Mouse (Mus musculus): ENCODE data around the gene Hgfac. TPM values are rescaled to one million over a fixed set of nuclear protein-coding genes. Genes with fewer than 3 reads are reported as not detected.
A peak's percentile ranks its signal among the peaks of the same experiment; 100 is the strongest.

The Hgfac gene
- polyA plus RNA-seq, 1 experiment: 9.1 TPM

DNA sequence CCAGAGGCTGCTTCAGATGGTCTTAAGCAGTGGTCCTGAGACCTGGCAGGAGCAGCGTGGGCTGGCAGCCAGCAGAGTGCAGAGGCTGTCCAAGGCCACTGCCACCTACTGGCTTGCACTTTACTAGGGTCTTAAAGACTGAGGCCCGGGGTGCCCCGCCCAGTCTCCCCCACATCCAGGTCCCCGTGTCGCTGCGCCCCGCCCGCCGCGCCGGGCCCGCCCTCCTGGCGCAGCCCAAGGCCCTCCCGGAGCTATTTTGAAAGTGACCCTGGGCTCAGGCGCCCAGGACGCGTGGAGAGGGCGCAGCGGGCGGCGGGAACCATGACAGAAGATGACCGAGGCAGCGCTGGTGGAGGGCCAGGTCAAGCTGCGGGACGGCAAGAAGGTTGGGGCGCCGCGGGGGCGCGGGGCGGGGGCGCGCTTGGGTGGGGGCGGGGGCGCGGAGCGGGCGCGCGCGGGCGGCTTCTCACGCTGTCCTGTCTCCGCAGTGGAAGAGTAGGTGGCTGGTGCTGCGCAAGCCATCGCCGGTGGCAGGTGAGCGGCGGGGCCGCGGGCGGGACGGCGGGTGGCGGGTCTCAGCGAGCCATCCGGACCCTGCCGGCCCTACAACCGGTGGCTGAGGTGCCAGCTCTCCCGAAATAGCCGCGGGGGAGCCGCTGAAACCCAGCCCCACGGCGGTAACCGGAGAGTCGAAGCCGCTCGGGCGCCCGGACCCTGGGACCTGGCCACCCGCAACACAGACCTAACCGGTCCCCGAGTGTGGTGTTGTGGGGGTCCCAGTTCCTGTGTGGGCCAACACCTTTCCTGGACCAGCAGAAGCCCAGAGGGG lies 15.5 kb downstream of the Hgfac start, which contains the start of gene Dok7:
Dok7 (plus strand) TSS at position 163 of the 829 bp plus-strand sequence.
- no peak for TF ChIP-seq POLR2A (IDR thresholded peaks at IDR 0.05; ENCODE audit: low read depth, low read length)
- no peak for TF ChIP-seq CTCF (IDR thresholded peaks at IDR 0.05; ENCODE audit: extremely low read depth, insufficient read depth, insufficient read length, insufficient replicate concordance)
- no peak for DNase-seq (ENCODE audit: low read depth in 1 of 2, low spot score in 2 of 2)
- H3K4me1 ChIP-seq (ENCODE audit: control insufficient read depth, insufficient read depth, insufficient read length): no peaks in the 10 kb centered on the region
- H3K27ac ChIP-seq (ENCODE audit: insufficient read depth, low read length): no peak within 1 kb of the TSS
- H3K36me3 ChIP-seq (ENCODE audit: control insufficient read depth, insufficient read depth, low read length): no peaks in the 10 kb centered on the region
- WGBS: 2% methylated on average over 51 of the region's 74 CpGs
- H3K4me3 ChIP-seq (ENCODE audit: extremely low read depth, insufficient read depth, insufficient read length): peak within 1 kb of the TSS; percentile 27; the same call in 1 of the 2 replicates
- peaks cover 4% of the 10 kb centered on the region for H3K27me3 ChIP-seq (ENCODE audit: control insufficient read depth, insufficient read depth, low read length)

DNA sequence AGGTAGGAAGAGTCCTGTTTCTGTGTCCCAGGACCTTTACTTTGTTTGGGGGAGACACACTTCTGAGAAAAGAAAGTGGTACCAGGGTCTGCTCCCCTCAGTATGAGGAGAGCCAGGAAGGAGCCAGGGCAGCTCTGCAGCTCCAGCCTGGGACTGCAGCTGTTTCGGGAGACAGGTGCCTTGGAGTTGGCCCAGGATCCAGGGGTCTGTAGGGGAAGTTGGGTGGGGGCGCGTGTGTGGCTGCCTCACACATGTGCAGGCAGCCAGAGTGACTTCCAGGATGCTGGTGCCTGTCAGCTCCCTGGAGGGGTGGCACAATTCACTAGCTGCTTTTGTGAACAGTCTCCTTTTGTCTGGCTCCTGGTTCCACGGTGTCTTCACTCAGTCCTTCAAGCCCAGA lies 16.3 kb downstream of the Hgfac start:
- Histone ChIP-seq H3K27me3 (ENCODE audit: control insufficient read depth, insufficient read depth, low read length) (peaks cover 4% of the 10 kb centered on the region), H3K4me3 (ENCODE audit: extremely low read depth, insufficient read depth, insufficient read length) (no peak overlapping the region), H3K27ac (ENCODE audit: insufficient read depth, low read length) (no peak overlapping the region), H3K36me3 (ENCODE audit: control insufficient read depth, insufficient read depth, low read length) (no peaks in the 10 kb centered on the region), H3K4me1 (ENCODE audit: control insufficient read depth, insufficient read depth, insufficient read length) (no peaks in the 10 kb centered on the region)
- WGBS: 12% methylated on average over 4 of the region's 4 CpGs
- no peak for TF ChIP-seq CTCF (IDR thresholded peaks at IDR 0.05; ENCODE audit: extremely low read depth, insufficient read depth, insufficient read length, insufficient replicate concordance)
- TF ChIP-seq POLR2A (IDR thresholded peaks at IDR 0.05; ENCODE audit: low read depth, low read length): no peak
- DNase-seq (ENCODE audit: low read depth in 1 of 2, low spot score in 2 of 2): no peak

DNA sequence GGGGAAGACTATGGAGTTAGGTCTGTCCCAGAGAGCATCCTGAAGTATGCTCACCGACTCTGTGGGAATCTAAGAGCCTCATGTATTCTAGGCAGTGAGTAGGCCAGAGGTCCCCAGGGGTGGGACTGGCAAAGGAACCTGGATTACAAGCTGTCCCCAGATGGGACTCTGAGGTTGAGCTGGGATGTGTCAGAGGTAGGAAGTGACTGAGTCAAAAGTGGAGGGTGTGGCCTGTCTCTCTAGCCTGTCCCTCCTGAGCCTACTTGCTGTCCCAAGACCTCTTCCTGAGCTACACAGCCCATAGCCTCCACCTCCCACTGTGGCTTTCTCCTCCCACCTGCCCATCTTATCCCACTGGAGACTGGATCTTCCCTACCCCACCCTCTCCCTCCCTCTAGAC lies 16.9 kb downstream of the Hgfac start:
- DNase-seq (ENCODE audit: low read depth in 1 of 2, low spot score in 2 of 2): no peak

DNA sequence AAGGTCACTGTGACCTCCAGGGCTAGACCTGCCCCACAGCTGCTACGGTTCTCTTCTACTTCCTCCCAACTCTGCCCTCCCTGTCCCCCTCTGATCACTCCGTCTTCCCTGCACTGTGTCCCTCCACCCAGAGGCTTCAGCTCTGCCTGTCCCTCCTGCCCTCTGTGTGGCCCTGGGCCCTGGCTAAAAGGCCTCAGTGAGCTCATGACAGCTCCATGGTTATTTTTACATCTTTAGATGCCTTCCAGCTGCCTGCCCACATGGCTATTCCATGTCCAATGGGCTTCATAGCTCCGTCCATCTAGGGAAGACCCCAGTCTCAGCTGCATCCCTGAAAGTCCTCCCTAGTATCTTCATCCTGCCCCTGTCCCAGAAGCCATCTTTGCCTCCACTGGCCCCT lies 18.8 kb downstream of the Hgfac start:
- DNase-seq (ENCODE audit: low read depth in 1 of 2, low spot score in 2 of 2): no peak
- Histone ChIP-seq H3K4me3 (ENCODE audit: extremely low read depth, insufficient read depth, insufficient read length) (no peak overlapping the region), H3K27me3 (ENCODE audit: control insufficient read depth, insufficient read depth, low read length) (peaks cover 4% of the 10 kb centered on the region), H3K4me1 (ENCODE audit: control insufficient read depth, insufficient read depth, insufficient read length) (no peaks in the 10 kb centered on the region), H3K27ac (ENCODE audit: insufficient read depth, low read length) (no peak overlapping the region), H3K36me3 (ENCODE audit: control insufficient read depth, insufficient read depth, low read length) (no peaks in the 10 kb centered on the region)
- WGBS: 54% methylated on average over 3 of the region's 3 CpGs
- TF ChIP-seq CTCF (IDR thresholded peaks at IDR 0.05; ENCODE audit: extremely low read depth, insufficient read depth, insufficient read length, insufficient replicate concordance) (no peak), POLR2A (IDR thresholded peaks at IDR 0.05; ENCODE audit: low read depth, low read length) (no peak)

More for the DNA sequence above, 16.9 kb downstream of the Hgfac start:
- Histone ChIP-seq H3K27me3 (ENCODE audit: control insufficient read depth, insufficient read depth, low read length) (peaks cover 4% of the 10 kb centered on the region), H3K4me1 (ENCODE audit: control insufficient read depth, insufficient read depth, insufficient read length) (no peaks in the 10 kb centered on the region), H3K27ac (ENCODE audit: insufficient read depth, low read length) (no peak overlapping the region), H3K36me3 (ENCODE audit: control insufficient read depth, insufficient read depth, low read length) (no peaks in the 10 kb centered on the region), H3K4me3 (ENCODE audit: extremely low read depth, insufficient read depth, insufficient read length) (no peak overlapping the region)
- 77% methylated on average over 1 of the region's 1 CpGs for WGBS
- TF ChIP-seq CTCF (IDR thresholded peaks at IDR 0.05; ENCODE audit: extremely low read depth, insufficient read depth, insufficient read length, insufficient replicate concordance) (no peak), POLR2A (IDR thresholded peaks at IDR 0.05; ENCODE audit: low read depth, low read length) (no peak)

DNA sequence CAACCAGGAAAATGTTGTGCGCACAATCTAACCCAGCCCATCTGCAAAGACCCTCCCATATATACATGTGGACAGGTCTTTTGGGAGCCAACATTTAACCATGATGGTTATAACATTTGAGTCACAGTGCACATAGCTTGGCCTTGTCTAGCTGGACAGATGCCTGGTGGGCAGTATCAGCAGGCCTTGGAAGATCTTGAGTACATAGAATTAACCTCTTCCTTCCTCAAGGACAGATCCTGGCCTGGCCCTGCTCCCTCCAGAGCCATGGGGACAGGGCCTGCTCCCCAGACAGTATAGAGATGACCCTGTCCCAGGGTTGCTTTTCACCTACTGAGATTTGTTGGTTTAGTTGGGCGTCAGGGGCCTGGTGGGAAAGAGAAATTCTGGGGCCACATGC lies 28.5 kb downstream of the Hgfac start:
- no peak for DNase-seq (ENCODE audit: low read depth in 1 of 2, low spot score in 2 of 2)

DNA sequence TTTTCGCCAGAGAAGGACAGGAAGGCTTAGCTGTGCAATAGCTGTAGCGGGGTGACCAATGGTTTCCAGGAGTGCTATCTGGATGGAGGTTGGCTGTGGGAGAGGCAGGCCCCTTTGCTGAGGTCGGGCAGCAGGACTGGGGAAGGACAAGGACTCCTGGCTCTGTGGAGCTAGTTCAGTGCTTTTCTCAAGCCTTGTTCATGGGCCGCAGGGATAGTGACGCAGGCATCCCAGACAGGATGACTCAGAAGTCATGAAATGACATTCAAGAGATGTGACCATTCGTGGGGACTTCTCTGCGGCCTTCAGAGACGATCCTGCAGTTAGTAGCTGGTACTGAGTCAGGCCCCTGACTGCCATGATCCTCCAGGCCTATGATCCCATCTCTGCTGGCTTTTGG lies 29.0 kb downstream of the Hgfac start:
- Histone ChIP-seq H3K36me3 (ENCODE audit: control insufficient read depth, insufficient read depth, low read length) (no peaks in the 10 kb centered on the region), H3K27ac (ENCODE audit: insufficient read depth, low read length) (no peak overlapping the region), H3K4me3 (ENCODE audit: extremely low read depth, insufficient read depth, insufficient read length) (no peak overlapping the region), H3K4me1 (ENCODE audit: control insufficient read depth, insufficient read depth, insufficient read length) (no peaks in the 10 kb centered on the region), H3K27me3 (ENCODE audit: control insufficient read depth, insufficient read depth, low read length) (no peaks in the 10 kb centered on the region)
- DNase-seq (ENCODE audit: low read depth in 1 of 2, low spot score in 2 of 2): no peak
- TF ChIP-seq CTCF (IDR thresholded peaks at IDR 0.05; ENCODE audit: extremely low read depth, insufficient read depth, insufficient read length, insufficient replicate concordance) (no peak), POLR2A (IDR thresholded peaks at IDR 0.05; ENCODE audit: low read depth, low read length) (no peak)
- 88% methylated on average over 8 of the region's 8 CpGs for WGBS

More for the DNA sequence above, 28.5 kb downstream of the Hgfac start:
- 88% methylated on average over 2 of the region's 2 CpGs for WGBS
- Histone ChIP-seq H3K27ac (ENCODE audit: insufficient read depth, low read length) (no peak overlapping the region), H3K27me3 (ENCODE audit: control insufficient read depth, insufficient read depth, low read length) (no peaks in the 10 kb centered on the region), H3K4me3 (ENCODE audit: extremely low read depth, insufficient read depth, insufficient read length) (no peak overlapping the region), H3K36me3 (ENCODE audit: control insufficient read depth, insufficient read depth, low read length) (no peaks in the 10 kb centered on the region), H3K4me1 (ENCODE audit: control insufficient read depth, insufficient read depth, insufficient read length) (no peaks in the 10 kb centered on the region)
- no peak for TF ChIP-seq POLR2A (IDR thresholded peaks at IDR 0.05; ENCODE audit: low read depth, low read length)
- TF ChIP-seq CTCF (IDR thresholded peaks at IDR 0.05; ENCODE audit: extremely low read depth, insufficient read depth, insufficient read length, insufficient replicate concordance): no peak

DNA sequence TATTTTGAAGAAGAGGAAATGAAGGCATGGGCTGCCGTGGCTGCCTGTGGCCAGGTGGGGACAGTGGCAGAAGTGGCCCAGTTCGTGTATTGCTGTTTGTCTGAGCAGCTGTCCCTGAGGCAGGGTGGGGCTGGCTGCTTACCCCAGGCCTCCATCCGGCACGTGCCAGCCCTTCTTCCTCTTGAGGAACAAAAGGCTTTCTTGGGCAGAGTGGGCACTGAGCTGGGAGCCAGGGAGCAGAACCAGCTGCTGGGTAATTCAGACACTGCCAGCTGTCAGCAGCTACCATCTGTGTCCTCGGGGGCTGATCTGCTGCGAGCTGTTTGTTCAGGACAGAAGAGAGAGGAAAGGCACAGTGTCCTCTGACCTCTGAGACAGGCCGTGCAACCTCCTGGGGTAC lies 29.6 kb downstream of the Hgfac start:
- no peak overlapping the region for H3K4me3 ChIP-seq (ENCODE audit: extremely low read depth, insufficient read depth, insufficient read length)
- no peaks in the 10 kb centered on the region for H3K27me3 ChIP-seq (ENCODE audit: control insufficient read depth, insufficient read depth, low read length)
- no peak overlapping the region for H3K27ac ChIP-seq (ENCODE audit: insufficient read depth, low read length)
- WGBS: 33% methylated on average over 7 of the region's 7 CpGs
- no peak for DNase-seq (ENCODE audit: low read depth in 1 of 2, low spot score in 2 of 2)
- H3K36me3 ChIP-seq (ENCODE audit: control insufficient read depth, insufficient read depth, low read length): no peaks in the 10 kb centered on the region
- TF ChIP-seq POLR2A (IDR thresholded peaks at IDR 0.05; ENCODE audit: low read depth, low read length) (no peak), CTCF (IDR thresholded peaks at IDR 0.05; ENCODE audit: extremely low read depth, insufficient read depth, insufficient read length, insufficient replicate concordance) (no peak)
- H3K4me1 ChIP-seq (ENCODE audit: control insufficient read depth, insufficient read depth, insufficient read length): no peaks in the 10 kb centered on the region

Data from spleen, adult 2 months (tissue).